ENCODE assay signal across 8 mouse cellular contexts in genomic region chr14:45317921-45318411, GRCm38 (mm10). TPM values are rescaled to one million over a fixed set of nuclear protein-coding genes. Genes with fewer than 3 reads are reported as not detected.
DNase-seq lines count a peak whose midpoint lies in the region; ATAC-seq and TF ChIP-seq lines count a peak whose summit lies in the region.

No protein-coding gene starts in this region.

- no peak for TF ChIP-seq POLR2A in myocyte (IDR thresholded peaks at IDR 0.05; ENCODE audit: insufficient read length, low read depth)

- peak overlapping the region; percentile 94 for H3ac ChIP-seq in myocyte (ENCODE audit: control insufficient read depth, insufficient read length)

- peak overlapping the region; percentile 92 for H3K9ac ChIP-seq in forebrain, embryonic 15.5 days (replicated peaks)
- H3K9ac ChIP-seq in limb, embryonic 12.5 days (replicated peaks), result peak overlapping the region; percentile 91

- H3K36me3 ChIP-seq in forebrain, embryonic 15.5 days, result no peaks in the 10 kb centered on the region
- no peaks in the 10 kb centered on the region for H3K36me3 ChIP-seq in limb, embryonic 12.5 days
- H3K36me3 ChIP-seq in myocyte (ENCODE audit: control insufficient read depth, insufficient read depth), result no peaks in the 10 kb centered on the region

- DNase-seq in layer of hippocampus, adult 2 months (ENCODE audit: low spot score in 2 of 2), result no peak
- no peak for DNase-seq in layer of hippocampus, adult 11-12 months (ENCODE audit: low spot score)
- DNase-seq in spleen, postnatal 4 days (ENCODE audit: low spot score in 2 of 2), result no peak
- no peak for DNase-seq in cerebellum, adult 11 months

- peak overlapping the region; percentile 99 for H3K27ac ChIP-seq in layer of hippocampus, adult 2 months
- H3K27ac ChIP-seq in forebrain, embryonic 15.5 days (replicated peaks), result peak overlapping the region; percentile 93
- H3K27ac ChIP-seq in limb, embryonic 12.5 days, result peak overlapping the region; percentile 87

- no peak for TF ChIP-seq CTCF in layer of hippocampus, adult 2 months (conservative IDR thresholded peaks at IDR 0.05)

- H3K4me2 ChIP-seq in forebrain, embryonic 15.5 days (replicated peaks), result peak overlapping the region; percentile 69
- peak overlapping the region; percentile 76 for H3K4me2 ChIP-seq in limb, embryonic 12.5 days
- H3K4me2 ChIP-seq in myocyte (ENCODE audit: low read depth), result peak overlapping the region; percentile 77

- ATAC-seq in activated CD4-positive, CD25-positive, alpha-beta regulatory T cell, adult 4 months, result peak; percentile 35
- peak; percentile 78; the same call in 1 of the 2 replicates for ATAC-seq in forebrain, embryonic 15.5 days (replicated peaks)
- 0 out of 2 replicates have a peak, but pooled peaks have one; percentile 9 for ATAC-seq in limb, embryonic 12.5 days (ENCODE audit: insufficient number of reproducible peaks, insufficient read depth, low FRiP score, low TSS enrichment, low read depth)

- WGBS in forebrain, embryonic 15.5 days, result under 1% methylated on average over 37 of the region's 38 CpGs
- under 1% methylated on average over 36 of the region's 38 CpGs for WGBS in limb, embryonic 12.5 days

- no peaks in the 10 kb centered on the region for H3K27me3 ChIP-seq in forebrain, embryonic 15.5 days
- H3K27me3 ChIP-seq in limb, embryonic 12.5 days, result no peaks in the 10 kb centered on the region
- no peaks in the 10 kb centered on the region for H3K27me3 ChIP-seq in myocyte (ENCODE audit: control insufficient read depth, insufficient read depth, insufficient read length)

- H3K4me1 ChIP-seq in forebrain, embryonic 15.5 days, result peaks cover 26% of the 10 kb centered on the region
- H3K4me1 ChIP-seq in limb, embryonic 12.5 days (replicated peaks), result peaks cover 16% of the 10 kb centered on the region

- peak overlapping the region; percentile 94 for H3K4me3 ChIP-seq in layer of hippocampus, adult 2 months
- H3K4me3 ChIP-seq in forebrain, embryonic 15.5 days, result peak overlapping the region; percentile 86
- peak overlapping the region; percentile 85 for H3K4me3 ChIP-seq in limb, embryonic 12.5 days (replicated peaks)
- H3K4me3 ChIP-seq in myocyte, result peak overlapping the region; percentile 66

- H3K79me2 ChIP-seq in myocyte (ENCODE audit: control insufficient read depth, insufficient read depth), result peaks cover 51% of the 10 kb centered on the region

- no peaks in the 10 kb centered on the region for H3K9me3 ChIP-seq in forebrain, embryonic 15.5 days
- H3K9me3 ChIP-seq in limb, embryonic 12.5 days, result no peaks in the 10 kb centered on the region

TF ChIP-seq in myocyte, 11 proteins besides CTCF, POLR2A, EP300 and RAD21:
- TF ChIP-seq MYOD1 (IDR thresholded peaks at IDR 0.05; ENCODE audit: control insufficient read depth in 1 of 3, insufficient read length in 2 of 3, low read depth in 2 of 3) (no peak), MAX (IDR thresholded peaks at IDR 0.05; ENCODE audit: low read depth) (no peak), REST (IDR thresholded peaks at IDR 0.05; ENCODE audit: insufficient read depth, insufficient read length) (no peak), MYOG (IDR thresholded peaks at IDR 0.05; ENCODE audit: control insufficient read depth in 1 of 3, insufficient read depth in 1 of 3, insufficient read length in 2 of 3, low read depth in 2 of 3) (no peak), E2F4 (IDR thresholded peaks at IDR 0.05; ENCODE audit: insufficient read depth) (no peak)

RNA-seq across cellular contexts. Expression of gene Ero1l, which starts 0.6 kb away (rescaled TPM):
- 10 to 100 TPM; 30.9 to 37.6 TPM for total RNA-seq in layer of hippocampus, adult 2 months (2021)
- polyA plus RNA-seq in activated CD4-positive, CD25-positive, alpha-beta regulatory T cell, adult 4 months (2017; shearing (Covaris generic)), result 10 to 100 TPM; 26.5 to 32.2 TPM
- 22.8 and 24.1 TPM in 2 replicates for polyA plus RNA-seq in forebrain, embryonic 15.5 days (2015; fragmentation: Nextera tagmentation; extraction: Ambion mirVana)
- polyA plus RNA-seq in limb, embryonic 12.5 days (2016; fragmentation: Nextera tagmentation; extraction: Ambion mirVana), result 27.3 and 28.5 TPM in 2 replicates
- 43.5 TPM for polyA plus RNA-seq in myocyte (2012; fragmentation: generic; extraction: Trizol)

RNA-seq across cellular contexts. Expression of gene Psmc6, which starts 11.6 kb away (rescaled TPM):
- 10 to 100 TPM; 98.8 to 99.6 TPM for total RNA-seq in layer of hippocampus, adult 2 months (2021)
- polyA plus RNA-seq in activated CD4-positive, CD25-positive, alpha-beta regulatory T cell, adult 4 months (2017; shearing (Covaris generic)), result 100 to 1,000 TPM; 143 to 183 TPM
- polyA plus RNA-seq in forebrain, embryonic 15.5 days (2015; fragmentation: Nextera tagmentation; extraction: Ambion mirVana), result 170 and 179 TPM in 2 replicates
- polyA plus RNA-seq in limb, embryonic 12.5 days (2016; fragmentation: Nextera tagmentation; extraction: Ambion mirVana), result 196 and 210 TPM in 2 replicates
- 72.7 TPM for polyA plus RNA-seq in myocyte (2012; fragmentation: generic; extraction: Trizol)

RNA-seq across cellular contexts. Expression of gene Styx, which starts 32.9 kb away (rescaled TPM):
- total RNA-seq in layer of hippocampus, adult 2 months (2021), result 10 to 100 TPM; 14.7 to 16.7 TPM
- 10 to 100 TPM; 11.4 to 23.6 TPM for polyA plus RNA-seq in activated CD4-positive, CD25-positive, alpha-beta regulatory T cell, adult 4 months (2017; shearing (Covaris generic))
- polyA plus RNA-seq in forebrain, embryonic 15.5 days (2015; fragmentation: Nextera tagmentation; extraction: Ambion mirVana), result 63.2 and 65.3 TPM in 2 replicates
- polyA plus RNA-seq in limb, embryonic 12.5 days (2016; fragmentation: Nextera tagmentation; extraction: Ambion mirVana), result 54.8 and 68.5 TPM in 2 replicates
- polyA plus RNA-seq in myocyte (2012; fragmentation: generic; extraction: Trizol), result 6.3 TPM

Comparison
In these comparisons a context has a peak if more than half of its experiments do, and no peak if none do; other contexts are left out.
1. ATAC-seq: peak in every context shown above with its lines; median percentile 78 in forebrain, embryonic 15.5 days; 35 in activated CD4-positive, CD25-positive, alpha-beta regulatory T cell, adult 4 months; 9 in limb, embryonic 12.5 days.